Mouse (Mus musculus): Measurements from ENCODE around the gene Syt2. TPM values are rescaled to one million over a fixed set of nuclear protein-coding genes. Genes with fewer than 3 reads are reported as not detected.

The Syt2 gene
- polyA plus RNA-seq, 1 experiment from 2014 or later, result 0.34 TPM

- Histone ChIP-seq H3K27ac (no peak overlapping the region), H3K4me1 (replicated peaks) (peaks cover 20% of the 10 kb centered on the region), H3K36me3 (no peaks in the 10 kb centered on the region), H3K4me3 (no peak overlapping the region), H3K4me2 (no peak overlapping the region), H3K9me3 (replicated peaks) (no peaks in the 10 kb centered on the region), H3K27me3 (peaks cover 70% of the 10 kb centered on the region), H3K9ac (no peak overlapping the region)
- WGBS, result 69% methylated on average over 3 of the region's 3 CpGs
- ATAC-seq (replicated peaks; ENCODE audit: insufficient number of reproducible peaks, insufficient read depth, low FRiP score, low read depth), result no peak
Observed at GRCm38 (mm10) chr1:134707516-134707915, 61.0 kb downstream of the Syt2 start.

GRCm38 (mm10) chr1:134708274-134708673, 61.8 kb downstream of the Syt2 start:
- no peaks in the 10 kb centered on the region for H3K36me3 ChIP-seq
- H3K27me3 ChIP-seq, result peaks cover 77% of the 10 kb centered on the region
- H3K4me2 ChIP-seq, result peak overlapping the region; percentile 95
- no peak overlapping the region; the same call in 1 of the 2 replicates for H3K9ac ChIP-seq
- H3K4me1 ChIP-seq (replicated peaks), result peaks cover 20% of the 10 kb centered on the region
- no peak for ATAC-seq (replicated peaks; ENCODE audit: insufficient number of reproducible peaks, insufficient read depth, low FRiP score, low read depth)
- 16% methylated on average over 8 of the region's 8 CpGs for WGBS
- no peaks in the 10 kb centered on the region for H3K9me3 ChIP-seq (replicated peaks)
- peak overlapping the region; percentile 54 for H3K4me3 ChIP-seq
- no peak overlapping the region for H3K27ac ChIP-seq

- Histone ChIP-seq H3K4me2 (peak overlapping the region; percentile 95), H3K9ac (peak overlapping the region; percentile 44), H3K27me3 (peaks cover 82% of the 10 kb centered on the region), H3K27ac (no peak overlapping the region), H3K36me3 (no peaks in the 10 kb centered on the region), H3K4me1 (replicated peaks) (peaks cover 20% of the 10 kb centered on the region), H3K4me3 (peak overlapping the region; percentile 54), H3K9me3 (replicated peaks) (no peaks in the 10 kb centered on the region)
- WGBS, result under 1% methylated on average over 46 of the region's 46 CpGs
- ATAC-seq (replicated peaks; ENCODE audit: insufficient number of reproducible peaks, insufficient read depth, low FRiP score, low read depth), result peak; percentile 27; the same call in 1 of the 2 replicates
Observed at GRCm38 (mm10) chr1:134708801-134709385, 62.4 kb downstream of the Syt2 start.

GRCm38 (mm10) chr1:134709411-134710306, 63.2 kb downstream of the Syt2 start:
- WGBS, result 21% methylated on average over 26 of the region's 26 CpGs
- no peaks in the 10 kb centered on the region for H3K9me3 ChIP-seq (replicated peaks)
- no peak overlapping the region for H3K27ac ChIP-seq
- H3K27me3 ChIP-seq, result peaks cover 82% of the 10 kb centered on the region
- no peaks in the 10 kb centered on the region for H3K36me3 ChIP-seq
- peak overlapping the region; percentile 44 for H3K9ac ChIP-seq
- H3K4me1 ChIP-seq (replicated peaks), result peaks cover 20% of the 10 kb centered on the region
- peak overlapping the region; percentile 54 for H3K4me3 ChIP-seq
- H3K4me2 ChIP-seq, result peak overlapping the region; percentile 95
- no peak for ATAC-seq (replicated peaks; ENCODE audit: insufficient number of reproducible peaks, insufficient read depth, low FRiP score, low read depth)

- Histone ChIP-seq H3K9ac (no peak overlapping the region), H3K4me3 (no peak overlapping the region), H3K27ac (no peak overlapping the region), H3K9me3 (replicated peaks) (no peaks in the 10 kb centered on the region), H3K36me3 (no peaks in the 10 kb centered on the region), H3K4me2 (no peak overlapping the region), H3K27me3 (peaks cover 72% of the 10 kb centered on the region), H3K4me1 (replicated peaks) (peaks cover 20% of the 10 kb centered on the region)
- WGBS, result 56% methylated on average over 7 of the region's 7 CpGs
- ATAC-seq (replicated peaks; ENCODE audit: insufficient number of reproducible peaks, insufficient read depth, low FRiP score, low read depth), result no peak
Observed at GRCm38 (mm10) chr1:134711061-134711460, 64.6 kb downstream of the Syt2 start.

GRCm38 (mm10) chr1:134711653-134712052, 65.2 kb downstream of the Syt2 start:
- Histone ChIP-seq H3K4me2 (no peak overlapping the region), H3K9me3 (replicated peaks) (no peaks in the 10 kb centered on the region), H3K4me1 (replicated peaks) (peaks cover 20% of the 10 kb centered on the region), H3K27ac (no peak overlapping the region), H3K9ac (no peak overlapping the region), H3K36me3 (no peaks in the 10 kb centered on the region), H3K27me3 (peaks cover 66% of the 10 kb centered on the region), H3K4me3 (no peak overlapping the region)
- WGBS, result 61% methylated on average over 5 of the region's 5 CpGs
- ATAC-seq (replicated peaks; ENCODE audit: insufficient number of reproducible peaks, insufficient read depth, low FRiP score, low read depth), result no peak

GRCm38 (mm10) chr1:134712781-134713299, 66.4 kb downstream of the Syt2 start:
- H3K27ac ChIP-seq, result no peak overlapping the region
- no peak overlapping the region for H3K4me2 ChIP-seq
- peaks cover 54% of the 10 kb centered on the region for H3K27me3 ChIP-seq
- no peak overlapping the region for H3K9ac ChIP-seq
- no peak overlapping the region for H3K4me3 ChIP-seq
- H3K36me3 ChIP-seq, result no peaks in the 10 kb centered on the region
- 77% methylated on average over 9 of the region's 9 CpGs for WGBS
- ATAC-seq (replicated peaks; ENCODE audit: insufficient number of reproducible peaks, insufficient read depth, low FRiP score, low read depth), result no peak
- H3K4me1 ChIP-seq (replicated peaks), result peaks cover 20% of the 10 kb centered on the region
- H3K9me3 ChIP-seq (replicated peaks), result no peaks in the 10 kb centered on the region

GRCm38 (mm10) chr1:134713421-134713969, 67.0 kb downstream of the Syt2 start:
- H3K9me3 ChIP-seq (replicated peaks), result no peaks in the 10 kb centered on the region
- H3K9ac ChIP-seq, result no peak overlapping the region
- 46% methylated on average over 11 of the region's 11 CpGs for WGBS
- H3K4me2 ChIP-seq, result no peak overlapping the region
- H3K27me3 ChIP-seq, result peaks cover 48% of the 10 kb centered on the region
- peaks cover 19% of the 10 kb centered on the region for H3K4me1 ChIP-seq (replicated peaks)
- no peak overlapping the region for H3K27ac ChIP-seq
- H3K36me3 ChIP-seq, result no peaks in the 10 kb centered on the region
- ATAC-seq (replicated peaks; ENCODE audit: insufficient number of reproducible peaks, insufficient read depth, low FRiP score, low read depth), result no peak
- H3K4me3 ChIP-seq, result no peak overlapping the region

GRCm38 (mm10) chr1:134714166-134714565, 67.7 kb downstream of the Syt2 start:
- H3K27ac ChIP-seq, result no peak overlapping the region
- H3K9me3 ChIP-seq (replicated peaks), result no peaks in the 10 kb centered on the region
- no peak for ATAC-seq (replicated peaks; ENCODE audit: insufficient number of reproducible peaks, insufficient read depth, low FRiP score, low read depth)
- 67% methylated on average over 8 of the region's 8 CpGs for WGBS
- H3K27me3 ChIP-seq, result peaks cover 42% of the 10 kb centered on the region
- H3K4me1 ChIP-seq (replicated peaks), result peaks cover 14% of the 10 kb centered on the region
- H3K4me3 ChIP-seq, result no peak overlapping the region
- H3K36me3 ChIP-seq, result no peaks in the 10 kb centered on the region
- H3K4me2 ChIP-seq, result no peak overlapping the region
- no peak overlapping the region for H3K9ac ChIP-seq

GRCm38 (mm10) chr1:134715092-134715491, 68.6 kb downstream of the Syt2 start:
- Histone ChIP-seq H3K36me3 (no peaks in the 10 kb centered on the region), H3K4me2 (no peak overlapping the region), H3K4me1 (replicated peaks) (0 out of 2 replicates have a peak, but pooled peaks cover 12% of the 10 kb centered on the region), H3K27me3 (peaks cover 32% of the 10 kb centered on the region), H3K9me3 (replicated peaks) (no peaks in the 10 kb centered on the region), H3K4me3 (no peak overlapping the region), H3K27ac (no peak overlapping the region), H3K9ac (no peak overlapping the region)
- no peak for ATAC-seq (replicated peaks; ENCODE audit: insufficient number of reproducible peaks, insufficient read depth, low FRiP score, low read depth)
- 68% methylated on average over 5 of the region's 5 CpGs for WGBS

- H3K9ac ChIP-seq, result no peak overlapping the region
- WGBS, result 42% methylated on average over 12 of the region's 12 CpGs
- no peak overlapping the region for H3K4me3 ChIP-seq
- no peaks in the 10 kb centered on the region for H3K9me3 ChIP-seq (replicated peaks)
- H3K36me3 ChIP-seq, result no peaks in the 10 kb centered on the region
- ATAC-seq (replicated peaks; ENCODE audit: insufficient number of reproducible peaks, insufficient read depth, low FRiP score, low read depth), result 0 out of 2 replicates have a peak, but pooled peaks have one; percentile 38
- H3K27ac ChIP-seq, result no peak overlapping the region
- no peak overlapping the region for H3K4me2 ChIP-seq
- H3K4me1 ChIP-seq (replicated peaks), result 0 out of 2 replicates have a peak, but pooled peaks cover 8% of the 10 kb centered on the region
- H3K27me3 ChIP-seq, result peaks cover 4% of the 10 kb centered on the region; the same call in 1 of the 2 replicates
Observed at GRCm38 (mm10) chr1:134719718-134720304, 73.3 kb downstream of the Syt2 start.

All from heart, embryonic 15.5 days (tissue).